Mouse (Mus musculus) MEL (cell line): ENCODE data around the gene Zbtb43. TPM values are rescaled to one million over a fixed set of nuclear protein-coding genes. Genes with fewer than 3 reads are reported as not detected.

Source experiments
- DNase-seq: peaks from one replicate; pipeline ENCODE4 v3.0.0; 2011; ENCODE audit warnings: low read depth, low spot score
- H3K27ac ChIP-seq: 2 replicates; pipeline ENCODE4 v1.5.1; 2012; ENCODE audit warnings: low read depth, mild to moderate bottlenecking, control low read depth, low read length, moderate library complexity; ENCODE audit not compliant: control insufficient read depth
- H3K27me3 ChIP-seq, 2 experiments: fragments of 150-350 bp in 1 of 2; sonication (generic) in 1 of 2; 2 replicates each; pipeline ENCODE4 v1.6.1; 2012; ENCODE audit warnings: low read length in 2 of 2, mild to moderate bottlenecking in 2 of 2, improper control_type of control experiment in 1 of 2, moderate library complexity in 1 of 2; ENCODE audit not compliant: insufficient read depth in 2 of 2, control insufficient read depth in 1 of 2
- H3K36me3 ChIP-seq, 2 experiments: 2 replicates each; pipeline ENCODE4 v1.6.1; 2012 to 2014; ENCODE audit warnings: low read length in 2 of 2, improper control_type of control experiment in 1 of 2, inconsistent platforms in 1 of 2, mild to moderate bottlenecking in 1 of 2; ENCODE audit not compliant: insufficient read depth in 2 of 2, control insufficient read depth in 1 of 2
- H3K4me1 ChIP-seq, 2 experiments: fragments of 150-350 bp in 1 of 2; sonication (generic) in 1 of 2; 2 replicates each; pipeline ENCODE4 v1.6.1; 2012; ENCODE audit warnings: low read length in 2 of 2, improper control_type of control experiment in 1 of 2, mild to moderate bottlenecking in 1 of 2; ENCODE audit not compliant: insufficient read depth in 2 of 2, control insufficient read depth in 1 of 2
- H3K4me3 ChIP-seq, 2 experiments: fragments of 150-350 bp in 1 of 2; sonication (generic) in 1 of 2; 2 replicates each; pipeline ENCODE4 v1.5.1; 2012; ENCODE audit warnings: low read depth in 2 of 2, low read length in 2 of 2, mild to moderate bottlenecking in 2 of 2, moderate library complexity in 2 of 2, control low read depth in 1 of 2, improper control_type of control experiment in 1 of 2; ENCODE audit not compliant: control insufficient read depth in 1 of 2, insufficient read depth in 1 of 2
- H3K79me2 ChIP-seq: 2 replicates; pipeline ENCODE4 v1.6.1; 2012; ENCODE audit warnings: mild to moderate bottlenecking, low read length, moderate library complexity; ENCODE audit not compliant: control insufficient read depth, poor library complexity, insufficient read depth
- H3K9ac ChIP-seq: 2 replicates; pipeline ENCODE4 v1.6.1; 2012; ENCODE audit warnings: low read depth, mild to moderate bottlenecking, control low read depth, low read length, moderate library complexity; ENCODE audit not compliant: control insufficient read depth, poor library complexity, severe bottlenecking
- H3K9me3 ChIP-seq: fragments of 150-350 bp; sonication (generic); replicated peaks from 2 replicates; pipeline ENCODE4 v1.6.1; 2012; ENCODE audit warnings: mild to moderate bottlenecking, low read length, improper control_type of control experiment, moderate library complexity; ENCODE audit not compliant: insufficient read depth
- CHD2 ChIP-seq: IDR thresholded peaks from 2 replicates; pipeline ENCODE4 v1.6.1; 2011; ENCODE audit warnings: low read length, improper control_type of control experiment
- CTCF ChIP-seq, 3 experiments: IDR thresholded peaks in 2 of 3; conservative IDR thresholded peaks in 1 of 3; 2 replicates each; pipeline ENCODE4 v1.5.1; 2011 to 2012; ENCODE audit warnings: low read length in 3 of 3, low read depth in 2 of 3, mild to moderate bottlenecking in 2 of 3, improper control_type of control experiment in 1 of 3, inconsistent platforms in 1 of 3, mixed read lengths in 1 of 3, moderate library complexity in 1 of 3; ENCODE audit not compliant: control insufficient read depth in 1 of 3, insufficient read depth in 1 of 3, poor library complexity in 1 of 3, severe bottlenecking in 1 of 3
- ELF1 ChIP-seq: IDR thresholded peaks from 2 replicates; pipeline ENCODE4 v1.6.1; 2014; ENCODE audit warnings: low read depth, mild to moderate bottlenecking, inconsistent platforms, low read length, improper control_type of control experiment, moderate library complexity
- EP300 ChIP-seq, 2 experiments: IDR thresholded peaks; 2 replicates each; pipeline ENCODE4 v1.6.1; 2011; ENCODE audit warnings: improper control_type of control experiment in 2 of 2, low read length in 2 of 2, low read depth in 1 of 2, mild to moderate bottlenecking in 1 of 2
- ETS1 ChIP-seq: IDR thresholded peaks from 2 replicates; pipeline ENCODE4 v1.6.1; 2012; ENCODE audit warnings: low read depth, mild to moderate bottlenecking, inconsistent platforms, low read length, improper control_type of control experiment, moderate library complexity
- GABPA ChIP-seq: IDR thresholded peaks from 2 replicates; pipeline ENCODE4 v1.6.1; 2012; ENCODE audit warnings: low read depth, mild to moderate bottlenecking, inconsistent platforms, low read length, improper control_type of control experiment, moderate library complexity
- GATA1 ChIP-seq: IDR thresholded peaks from 2 replicates; pipeline ENCODE4 v1.6.1; 2011; ENCODE audit warnings: low read depth, low read length, improper control_type of control experiment
- HCFC1 ChIP-seq: IDR thresholded peaks from 2 replicates; pipeline ENCODE4 v1.6.1; 2012; ENCODE audit warnings: low read depth, mild to moderate bottlenecking, inconsistent platforms, low read length, improper control_type of control experiment, moderate library complexity
- KAT2A ChIP-seq: conservative IDR thresholded peaks from 2 replicates; pipeline ENCODE4 v1.6.1; 2012; ENCODE audit warnings: low read depth, low read length, improper control_type of control experiment, inconsistent platforms
- MAX ChIP-seq: IDR thresholded peaks from 2 replicates; pipeline ENCODE4 v1.6.1; 2011; ENCODE audit warnings: low read length, improper control_type of control experiment
- MAZ ChIP-seq: IDR thresholded peaks from 2 replicates; pipeline ENCODE4 v1.6.1; 2012; ENCODE audit warnings: low read depth, mild to moderate bottlenecking, inconsistent platforms, low read length, improper control_type of control experiment
- MXI1 ChIP-seq: IDR thresholded peaks from 2 replicates; pipeline ENCODE4 v1.6.1; 2011; ENCODE audit warnings: mild to moderate bottlenecking, low read depth, low read length, improper control_type of control experiment
- MYC ChIP-seq: IDR thresholded peaks from 2 replicates; pipeline ENCODE4 v1.6.1; 2011; ENCODE audit warnings: low read depth, mild to moderate bottlenecking, low read length, improper control_type of control experiment, moderate library complexity
- NELFE ChIP-seq: IDR thresholded peaks from 2 replicates; pipeline ENCODE4 v1.6.1; 2011; ENCODE audit warnings: low read depth, low read length, improper control_type of control experiment
- NRF1 ChIP-seq: IDR thresholded peaks from 2 replicates; pipeline ENCODE4 v1.6.1; 2014; ENCODE audit warnings: low read depth, mild to moderate bottlenecking, inconsistent platforms, low read length, improper control_type of control experiment, moderate library complexity; ENCODE audit not compliant: poor library complexity, insufficient read depth, severe bottlenecking
- POLR2A ChIP-seq, 2 experiments: IDR thresholded peaks; 2 replicates each; pipeline ENCODE4 v1.6.1; 2011 to 2012; ENCODE audit warnings: low read length in 2 of 2, mild to moderate bottlenecking in 2 of 2, control low read depth in 1 of 2, improper control_type of control experiment in 1 of 2, low read depth in 1 of 2, moderate library complexity in 1 of 2; ENCODE audit not compliant: control insufficient read depth in 1 of 2, insufficient read depth in 1 of 2, poor library complexity in 1 of 2
- POLR2AphosphoS2 ChIP-seq: IDR thresholded peaks from 2 replicates; pipeline ENCODE4 v1.6.1; 2011; ENCODE audit warnings: low read length, improper control_type of control experiment
- POLR2AphosphoS5 ChIP-seq: IDR thresholded peaks from 2 replicates; pipeline ENCODE4 v1.6.1; 2012; ENCODE audit warnings: low read depth, borderline replicate concordance, mild to moderate bottlenecking, inconsistent platforms, low read length, moderate library complexity, mixed read lengths
- RAD21 ChIP-seq: IDR thresholded peaks from 2 replicates; pipeline ENCODE4 v1.6.1; 2011; ENCODE audit warnings: mild to moderate bottlenecking, low read depth, low read length, improper control_type of control experiment
- RCOR1 ChIP-seq: IDR thresholded peaks from 2 replicates; pipeline ENCODE4 v1.6.1; 2012; ENCODE audit warnings: low read depth, mild to moderate bottlenecking, inconsistent platforms, low read length, improper control_type of control experiment
- SIN3A ChIP-seq: IDR thresholded peaks from 2 replicates; pipeline ENCODE4 v1.6.1; 2012; ENCODE audit warnings: low read length, improper control_type of control experiment, inconsistent platforms
- TAL1 ChIP-seq: IDR thresholded peaks from 2 replicates; pipeline ENCODE4 v1.6.1; 2012; ENCODE audit warnings: mild to moderate bottlenecking, inconsistent platforms, low read length, moderate library complexity, mixed read lengths
- TBP ChIP-seq: IDR thresholded peaks from 2 replicates; pipeline ENCODE4 v1.8.0; 2011; ENCODE audit warnings: low read depth, low read length, improper control_type of control experiment
- TCF12 ChIP-seq: IDR thresholded peaks from 2 replicates; pipeline ENCODE4 v1.6.1; 2014; ENCODE audit warnings: low read depth, mild to moderate bottlenecking, inconsistent platforms, low read length, improper control_type of control experiment, moderate library complexity
- USF2 ChIP-seq, 2 experiments: IDR thresholded peaks; 2 replicates each; pipeline ENCODE4 v1.6.1; 2011 to 2012; ENCODE audit warnings: improper control_type of control experiment in 2 of 2, low read length in 2 of 2, borderline replicate concordance in 1 of 2, inconsistent platforms in 1 of 2, low read depth in 1 of 2, mild to moderate bottlenecking in 1 of 2; ENCODE audit not compliant: insufficient read depth in 1 of 2
- ZC3H11A ChIP-seq: IDR thresholded peaks from 2 replicates; pipeline ENCODE4 v1.6.1; 2012; ENCODE audit warnings: low read depth, mild to moderate bottlenecking, inconsistent platforms, low read length, improper control_type of control experiment
- ZNF384 ChIP-seq: IDR thresholded peaks from 2 replicates; pipeline ENCODE4 v1.6.1; 2012; ENCODE audit warnings: low read depth, mild to moderate bottlenecking, inconsistent platforms, low read length, improper control_type of control experiment
- polyA plus RNA-seq, 2 experiments: library from polyadenylated mRNA; stranded (reverse) in 1 of 2; unstranded in 1 of 2; fragments of >175 nt in 1 of 2; fragments of >200 nt in 1 of 2; gene quantifications; 2 replicates each; pipeline versions ENCODE4 v1.2.1 to v1.2.4; 2012; ENCODE audit warnings: low replicate concordance in 2 of 2, low read depth in 1 of 2; ENCODE audit not compliant: insufficient read length in 2 of 2, insufficient read depth in 1 of 2, missing spikeins in 1 of 2
- total RNA-seq: library from RNA; depleted of rRNA; stranded (reverse); fragments of 300-350 nt; gene quantifications from 2 replicates; pipeline ENCODE4 v1.2.3, GENCODE M21; 2012

The Zbtb43 gene
- total and polyA plus RNA-seq, 3 experiments = 15.5 to 17.7 TPM; not detected in 1

GRCm38 (mm10) chr2:33430771-33431699 is 37.3 kb downstream of the Zbtb43 start, which contains the start of gene Zbtb34:
Gene Zbtb34, minus strand, starts transcription at chr2:33431324.
- Histone ChIP-seq H3K4me3 (peak within 1 kb of the TSS; percentile 85 to 95), H3K4me1 (peaks cover 0 to 9% of the 10 kb centered on the region in 2 experiments; a peak in 3 of 4 replicates), H3K27ac (peak within 1 kb of the TSS; percentile 71), H3K9me3 (no peaks in the 10 kb centered on the region)
- no peak for TF ChIP-seq USF2 (IDR thresholded peaks at IDR 0.05; ENCODE audit: borderline replicate concordance in 1 of 2, insufficient read depth in 1 of 2, low read depth in 1 of 2, low read length in 2 of 2)
- no peak for TF ChIP-seq ZNF384
- no peak for TF ChIP-seq NRF1
- no peak for TF ChIP-seq MAX
- TF ChIP-seq POLR2A (IDR thresholded peaks at IDR 0.05; ENCODE audit: control insufficient read depth in 1 of 2, insufficient read depth in 1 of 2, low read depth in 1 of 2, low read length in 2 of 2, poor library complexity in 1 of 2) = peak; percentile 77 to 88; a peak in 3 of 4 replicates
- no peak for TF ChIP-seq TAL1
- TF ChIP-seq GATA1 = no peak
- TF ChIP-seq NELFE = peak; percentile 69
- no peak for TF ChIP-seq KAT2A
- peak; percentile 44; the same call in 1 of the 2 replicates for TF ChIP-seq POLR2AphosphoS2
- TF ChIP-seq CHD2 = no peak
- peak; percentile 9; the same call in 1 of the 2 replicates for TF ChIP-seq SIN3A
- TF ChIP-seq MXI1 = peak; percentile 23; the same call in 1 of the 2 replicates
- TF ChIP-seq MAZ = peak; percentile 73
- no peak for TF ChIP-seq RCOR1
- no peak for TF ChIP-seq ETS1
- no peak for TF ChIP-seq POLR2AphosphoS5
- TF ChIP-seq TBP = no peak
- no peak for TF ChIP-seq MYC
- TF ChIP-seq TCF12 = no peak
- no peak for TF ChIP-seq ZC3H11A
- TF ChIP-seq RAD21 = no peak
- peak; percentile 74 for TF ChIP-seq HCFC1
- peak; percentile 52 for TF ChIP-seq ELF1
- TF ChIP-seq EP300 (IDR thresholded peaks at IDR 0.05; ENCODE audit: low read depth in 1 of 2, low read length in 2 of 2) = no peak
- TF ChIP-seq GABPA = no peak
- TF ChIP-seq CTCF (IDR thresholded peaks at IDR 0.05 in 2 of 3, conservative IDR thresholded peaks at IDR 0.05 in 1 of 3; ENCODE audit: control insufficient read depth in 1 of 3, insufficient read depth in 1 of 3, low read depth in 2 of 3, low read length in 3 of 3, poor library complexity in 1 of 3, severe bottlenecking in 1 of 3) = peak; percentile 67 to 87 (median 75)
- TF ChIP-seq, all 39 proteins: peak for 9
- peaks cover 0 to 11% of the 10 kb centered on the region in 2 experiments; a peak in 3 of 4 replicates for H3K36me3 ChIP-seq
- peak; percentile 73 for DNase-seq
- no peaks in the 10 kb centered on the region for H3K27me3 ChIP-seq
- H3K9ac ChIP-seq = peak within 1 kb of the TSS; percentile 96
- H3K79me2 ChIP-seq = peaks cover 23% of the 10 kb centered on the region
